Mouse (Mus musculus): ENCODE results near the gene Krtap28-10. TPM values are rescaled to one million over a fixed set of nuclear protein-coding genes. Genes with fewer than 3 reads are reported as not detected.

The Krtap28-10 gene
- total RNA-seq (2021): not detected

GRCm38 (mm10) chr1:83042380-83042779 lies at the start of gene Krtap28-10:
TSS of gene Krtap28-10 (minus strand) at chr1:83042480.
- DNase-seq: no peak

GRCm38 (mm10) chr1:83091268-83091667 lies 49.0 kb upstream of the Krtap28-10 start:
- no peak for DNase-seq

- no peak for DNase-seq
Measured at GRCm38 (mm10) chr1:83084790-83085189, 42.5 kb upstream of the Krtap28-10 start.

- no peak for DNase-seq
Measured at GRCm38 (mm10) chr1:83077016-83077415, 34.7 kb upstream of the Krtap28-10 start.

GRCm38 (mm10) chr1:83076190-83076917 lies 34.1 kb upstream of the Krtap28-10 start:
- DNase-seq: peak in 1 of 2 experiments; percentile 15

- no peak for DNase-seq
Measured at GRCm38 (mm10) chr1:83075526-83076189, 33.4 kb upstream of the Krtap28-10 start.

GRCm38 (mm10) chr1:83067205-83067604 lies 24.9 kb upstream of the Krtap28-10 start:
- DNase-seq: no peak

- DNase-seq: no peak
Measured at GRCm38 (mm10) chr1:83066577-83066976, 24.3 kb upstream of the Krtap28-10 start.

- DNase-seq: no peak
Measured at GRCm38 (mm10) chr1:83064851-83065250, 22.6 kb upstream of the Krtap28-10 start.

- DNase-seq: no peak
Measured at GRCm38 (mm10) chr1:83060643-83061042, 18.4 kb upstream of the Krtap28-10 start, which contains the start of gene Krtap28-13. TSS of gene Krtap28-13 (plus strand) at chr1:83060930.

- DNase-seq: no peak
Measured at GRCm38 (mm10) chr1:83059278-83059677, 17.0 kb upstream of the Krtap28-10 start, which contains the start of gene A030005K14Rik. TSS of gene A030005K14Rik (minus strand) at chr1:83059378.

GRCm38 (mm10) chr1:83058481-83058880 lies 16.2 kb upstream of the Krtap28-10 start:
- no peak for DNase-seq

- DNase-seq: no peak
Measured at GRCm38 (mm10) chr1:83044882-83045427, 2.7 kb upstream of the Krtap28-10 start, which contains the start of gene Gm47969. TSS of gene Gm47969 (plus strand) at chr1:83044932.

GRCm38 (mm10) chr1:83039080-83039479 lies 3.2 kb downstream of the Krtap28-10 start:
- DNase-seq: no peak

GRCm38 (mm10) chr1:83038109-83038672 lies 4.1 kb downstream of the Krtap28-10 start, which contains the start of gene Slc19a3:
TSS of gene Slc19a3 (minus strand) at chr1:83038448.
- peak; percentile 20 to 45 for DNase-seq

GRCm38 (mm10) chr1:83036892-83037667 lies 5.2 kb downstream of the Krtap28-10 start:
- DNase-seq: no peak

- no peak for DNase-seq
Measured at GRCm38 (mm10) chr1:83034509-83034908, 7.8 kb downstream of the Krtap28-10 start.

GRCm38 (mm10) chr1:83032508-83032907 lies 9.8 kb downstream of the Krtap28-10 start:
- no peak for DNase-seq

- DNase-seq: no peak
Measured at GRCm38 (mm10) chr1:83031950-83032349, 10.3 kb downstream of the Krtap28-10 start.

GRCm38 (mm10) chr1:83016556-83016955 lies 25.7 kb downstream of the Krtap28-10 start:
- DNase-seq: no peak

- DNase-seq: no peak
Measured at GRCm38 (mm10) chr1:83015329-83015879, 26.9 kb downstream of the Krtap28-10 start.

GRCm38 (mm10) chr1:83014477-83014876 lies 27.8 kb downstream of the Krtap28-10 start:
- no peak for DNase-seq

All from layer of hippocampus, postnatal 36 days (tissue).